Mouse (Mus musculus): ENCODE results near the gene Strn3.
"Not testable (repeated sequence)": the region's sequence is repeated elsewhere in the genome, so short reads cannot be mapped to it uniquely, and the experiment has no call there.

Gene Strn3

GRCm38 (mm10) chr12:51603306-51603705 is 88.4 kb downstream of the Strn3 start:
- DNase-seq: no peak

DNA sequence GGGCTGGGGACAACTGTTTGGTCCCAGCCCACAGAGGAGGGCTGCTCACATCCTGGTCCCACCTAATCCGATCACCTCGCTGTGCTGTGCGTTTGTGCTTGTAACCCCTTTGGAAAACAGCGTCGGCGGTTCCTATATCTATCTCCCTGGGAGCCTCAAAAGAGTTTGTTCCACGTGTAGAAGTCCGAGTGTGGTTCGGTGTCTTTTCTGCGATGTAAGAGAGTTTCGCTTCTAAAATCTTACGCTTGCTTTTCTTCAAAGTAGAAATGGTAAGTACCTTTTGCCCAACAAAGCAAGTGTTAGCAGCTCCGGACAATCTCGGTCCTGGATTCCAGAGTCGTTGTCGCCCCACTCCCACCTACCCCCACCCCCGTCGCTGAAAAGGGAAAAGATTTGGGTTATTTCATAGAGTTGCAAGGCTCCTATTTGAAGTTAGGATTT is 97.6 kb downstream of the Strn3 start:
- DNase-seq: no peak

DNA sequence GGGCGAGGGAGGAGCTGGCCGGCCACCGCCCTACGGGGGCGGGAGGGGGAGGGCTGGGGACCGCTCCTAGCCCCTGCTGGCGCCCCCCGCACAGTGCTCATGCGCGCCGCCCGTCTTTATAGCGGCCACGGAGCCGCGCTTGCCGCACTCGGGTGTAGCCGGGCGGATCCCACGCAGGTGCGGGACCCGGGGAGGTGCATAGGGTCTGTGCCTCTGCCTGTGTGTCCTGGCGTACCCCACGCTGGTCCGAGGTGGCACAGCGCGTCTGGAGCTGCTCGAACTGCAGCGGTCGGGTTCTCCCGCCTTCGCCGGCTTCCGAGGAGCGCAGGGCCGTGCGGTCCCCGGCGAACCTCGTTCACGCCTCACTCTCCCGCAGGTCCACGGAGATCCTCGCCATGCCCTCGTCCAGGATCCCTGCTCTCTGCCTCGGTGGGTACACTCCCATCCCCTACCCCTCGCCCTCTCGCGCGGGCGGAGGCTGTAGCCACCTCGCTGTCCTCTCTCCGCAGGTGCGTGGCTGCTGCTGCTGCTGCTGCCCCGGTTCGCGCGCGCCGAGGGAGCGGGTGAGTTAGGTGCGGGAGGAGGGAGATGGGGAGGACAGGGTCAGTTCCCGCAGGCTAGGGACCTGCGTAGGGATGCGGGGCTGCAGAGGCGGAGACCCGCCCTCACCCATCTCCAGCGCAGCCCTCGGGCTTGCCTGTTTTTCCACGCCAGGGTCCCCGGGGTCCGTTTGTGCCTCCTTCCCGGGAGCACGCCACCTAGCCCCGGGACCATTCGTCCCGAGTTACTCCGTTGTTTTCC is 98.3 kb downstream of the Strn3 start, which contains the start of gene Coch:
TSS of gene Coch (plus strand) at position 113 of the 801 bp plus-strand sequence.
- DNase-seq: peak; percentile 20

DNA sequence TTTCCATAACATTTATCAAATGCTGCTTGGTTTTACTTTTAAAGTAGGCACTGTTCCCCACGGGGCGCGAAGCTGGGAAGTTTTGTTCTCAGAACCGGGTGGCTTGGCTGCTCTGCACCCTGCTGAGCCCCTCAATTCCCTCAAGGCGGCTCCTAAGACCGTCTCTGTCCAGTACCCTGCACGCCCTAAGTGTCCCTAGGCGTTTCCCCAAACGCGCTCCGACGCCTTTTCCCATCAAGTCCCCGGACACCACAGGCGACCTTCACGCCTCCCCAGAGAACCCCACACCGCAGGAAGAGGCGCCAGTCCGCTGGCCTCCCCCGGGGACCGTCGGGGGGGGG is 98.8 kb downstream of the Strn3 start:
- DNase-seq: no peak

- no peak for DNase-seq
Measured at GRCm38 (mm10) chr12:51591921-51592320, 99.8 kb downstream of the Strn3 start.

- DNase-seq: no peak
Measured at GRCm38 (mm10) chr12:51589263-51589662, 102.4 kb downstream of the Strn3 start.

DNA sequence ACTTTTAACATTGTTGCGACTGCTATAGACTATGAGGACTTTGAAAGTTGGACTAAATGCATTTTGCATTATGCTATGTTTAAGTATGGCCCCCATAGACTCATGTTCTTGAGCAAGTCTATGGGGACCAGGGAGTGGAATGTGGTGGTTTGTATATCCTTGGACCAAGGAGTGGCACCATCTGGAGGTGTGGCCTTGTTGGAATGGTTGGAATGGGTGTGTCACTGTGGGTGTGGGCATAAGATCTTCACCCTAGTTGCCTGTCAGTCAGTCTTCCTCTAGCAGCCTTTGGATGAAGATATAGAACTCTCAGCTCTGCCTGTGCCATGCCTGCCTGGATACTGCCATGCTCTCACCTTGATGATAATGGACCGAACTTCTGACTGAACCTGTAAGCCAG is 113.9 kb downstream of the Strn3 start:
- DNase-seq: not testable (repeated sequence)

GRCm38 (mm10) chr12:51572651-51573050 is 119.0 kb downstream of the Strn3 start:
- DNase-seq: no peak

DNA sequence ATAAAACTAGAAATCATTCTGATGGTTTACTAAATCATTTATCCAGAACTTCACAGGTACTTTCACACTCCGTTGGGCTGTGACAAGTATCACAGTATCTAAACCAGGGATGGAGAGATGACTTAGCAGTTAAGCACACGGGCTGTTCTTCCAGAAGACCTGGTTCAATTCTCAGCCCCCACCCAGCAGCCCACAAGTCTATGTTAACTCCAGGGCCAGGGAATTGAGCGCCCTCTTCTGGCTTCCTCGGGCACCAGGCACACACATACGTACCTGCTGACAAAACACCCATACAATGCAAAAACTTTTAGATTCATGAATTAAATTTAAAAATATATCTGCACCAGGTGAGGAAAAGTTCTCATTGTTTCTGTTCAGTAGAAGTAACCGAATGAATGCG is 121.8 kb downstream of the Strn3 start:
- no peak for DNase-seq

- DNase-seq: no peak
Measured at GRCm38 (mm10) chr12:51569472-51569871, 122.2 kb downstream of the Strn3 start.

GRCm38 (mm10) chr12:51567225-51567624 is 124.5 kb downstream of the Strn3 start:
- no peak for DNase-seq

- DNase-seq: no peak
Measured at GRCm38 (mm10) chr12:51561416-51561815, 130.3 kb downstream of the Strn3 start.
